Mouse (Mus musculus) hindbrain, embryonic 12.5 days (tissue): Measurements from ENCODE around the gene Kcne1. TPM values are rescaled to one million over a fixed set of nuclear protein-coding genes. Genes with fewer than 3 reads are reported as not detected.

Source experiments
- ATAC-seq: fragments of 200-750 bp; cut with Nextera tagmentation; 2 replicates; pipeline ENCODE4 v1.8.0; 2017; ENCODE audit warnings: moderate TSS enrichment; ENCODE audit not compliant: low FRiP score
- H3K27ac ChIP-seq: fragments of 300-500 bp; sonication (generic); 2 replicates; pipeline ENCODE4 v1.5.1; 2016; ENCODE audit warnings: mild to moderate bottlenecking
- H3K27me3 ChIP-seq: fragments of 300-500 bp; sonication (generic); 2 replicates; pipeline ENCODE4 v1.6.1; 2016; ENCODE audit warnings: mild to moderate bottlenecking
- H3K36me3 ChIP-seq: fragments of 300-500 bp; sonication (generic); 2 replicates; pipeline ENCODE4 v1.6.1; 2016; ENCODE audit warnings: mild to moderate bottlenecking
- H3K4me1 ChIP-seq: fragments of 300-500 bp; sonication (generic); 2 replicates; pipeline ENCODE4 v1.6.1; 2016
- H3K4me2 ChIP-seq: fragments of 300-500 bp; sonication (generic); replicated peaks from 2 replicates; pipeline ENCODE4 v1.6.1; 2016; ENCODE audit warnings: mild to moderate bottlenecking
- H3K4me3 ChIP-seq: fragments of 300-500 bp; sonication (generic); 2 replicates; pipeline ENCODE4 v1.5.1; 2016; ENCODE audit warnings: mild to moderate bottlenecking
- H3K9ac ChIP-seq: fragments of 300-500 bp; sonication (generic); 2 replicates; pipeline ENCODE4 v1.6.1; 2016; ENCODE audit warnings: mild to moderate bottlenecking, moderate library complexity
- H3K9me3 ChIP-seq: fragments of 300-500 bp; sonication (generic); replicated peaks from 2 replicates; pipeline ENCODE4 v1.6.1; 2016; ENCODE audit warnings: mild to moderate bottlenecking
- WGBS: fragments of 180-500 bp; shearing (Covaris S2); methylation state at CpG from one replicate; pipeline ENCODE4 v1.1.7; 2016; 5-methylcytosine and 5-hydroxymethylcytosine counted together
- polyA plus RNA-seq: library from polyadenylated mRNA; unstranded; fragments of >200 nt; fragmentation: Nextera tagmentation; extraction: Ambion mirVana; gene quantifications from 2 replicates; pipeline ENCODE4 v1.2.1, GENCODE M21; 2016

The Kcne1 gene
- 0.13 and 0.29 TPM in 2 replicates for polyA plus RNA-seq

DNA sequence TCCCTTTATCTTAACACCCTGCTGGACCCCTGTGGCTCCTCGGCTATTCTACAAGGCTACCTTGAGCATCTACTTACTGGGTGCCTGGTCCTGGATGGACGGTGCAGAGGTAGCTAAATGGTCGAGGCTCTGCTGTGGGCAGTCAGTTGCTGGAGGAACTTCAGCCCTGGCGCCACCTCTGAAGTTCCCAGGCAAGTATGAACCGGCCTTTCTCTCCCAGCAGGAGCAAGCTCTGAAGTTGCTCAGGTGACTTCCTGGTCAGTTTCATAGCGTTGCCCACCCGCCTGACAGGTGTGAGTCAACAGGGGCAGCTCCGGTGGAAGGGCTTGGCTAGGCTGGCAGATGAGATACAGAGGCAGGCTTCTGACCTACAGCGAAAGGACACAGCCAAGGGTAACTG is at the start of gene Kcne1:
TSS of gene Kcne1 (minus strand) at position 240 of the 400 bp plus-strand sequence.
- ATAC-seq = no peak
- H3K36me3 ChIP-seq = no peaks in the 10 kb centered on the region
- H3K4me2 ChIP-seq = no peak within 1 kb of the TSS
- H3K27ac ChIP-seq = no peak within 1 kb of the TSS
- 65% methylated on average over 9 of the region's 9 CpGs for WGBS
- no peak within 1 kb of the TSS for H3K4me3 ChIP-seq
- no peak within 1 kb of the TSS for H3K9ac ChIP-seq
- no peaks in the 10 kb centered on the region for H3K9me3 ChIP-seq
- peaks cover 11% of the 10 kb centered on the region; the same call in 1 of the 2 replicates for H3K27me3 ChIP-seq
- peaks cover 26% of the 10 kb centered on the region for H3K4me1 ChIP-seq

- 61% methylated on average over 2 of the region's 2 CpGs for WGBS
- no peak overlapping the region for H3K4me3 ChIP-seq
- H3K36me3 ChIP-seq = no peaks in the 10 kb centered on the region
- no peaks in the 10 kb centered on the region for H3K9me3 ChIP-seq
- no peak overlapping the region for H3K4me2 ChIP-seq
- no peaks in the 10 kb centered on the region for H3K27me3 ChIP-seq
- H3K9ac ChIP-seq = no peak overlapping the region
- peaks cover 16% of the 10 kb centered on the region for H3K4me1 ChIP-seq
- no peak overlapping the region for H3K27ac ChIP-seq
- no peak for ATAC-seq
These were observed 48.6 kb upstream of the Kcne1 start for GRCm38 (mm10) chr16:92407883-92408282.

GRCm38 (mm10) chr16:92404141-92404540 is 44.9 kb upstream of the Kcne1 start:
- WGBS = 94% methylated on average over 2 of the region's 2 CpGs
- Histone ChIP-seq H3K4me3 (no peak overlapping the region), H3K4me1 (peaks cover 33% of the 10 kb centered on the region), H3K36me3 (no peaks in the 10 kb centered on the region), H3K4me2 (no peak overlapping the region), H3K9ac (no peak overlapping the region), H3K9me3 (no peaks in the 10 kb centered on the region), H3K27me3 (peaks cover 8% of the 10 kb centered on the region; the same call in 1 of the 2 replicates), H3K27ac (no peak overlapping the region)
- no peak for ATAC-seq

DNA sequence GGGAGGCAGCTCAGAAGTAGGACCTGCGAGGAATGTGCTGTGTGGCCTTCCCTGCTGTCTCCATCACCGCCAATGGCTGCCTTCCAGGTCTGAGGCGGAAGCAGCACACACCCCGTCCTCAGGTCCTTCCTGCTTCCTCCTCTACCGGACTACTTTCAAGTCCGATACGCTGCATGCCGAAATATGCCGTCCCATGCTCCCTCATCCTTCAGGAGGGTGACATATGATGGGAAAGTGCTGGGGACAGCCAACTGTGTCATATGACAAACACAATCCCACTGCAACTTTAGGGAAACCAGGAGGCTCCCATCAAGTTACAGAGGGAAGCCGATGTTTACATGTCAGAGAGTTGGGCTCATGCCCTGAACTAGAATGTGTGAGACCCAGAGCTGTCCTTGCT is 43.8 kb upstream of the Kcne1 start:
- ATAC-seq = no peak
- Histone ChIP-seq H3K4me3 (no peak overlapping the region), H3K4me1 (peaks cover 43% of the 10 kb centered on the region), H3K27me3 (peaks cover 8% of the 10 kb centered on the region; the same call in 1 of the 2 replicates), H3K9me3 (no peaks in the 10 kb centered on the region), H3K27ac (no peak overlapping the region), H3K9ac (no peak overlapping the region), H3K4me2 (no peak overlapping the region), H3K36me3 (no peaks in the 10 kb centered on the region)
- WGBS = 78% methylated on average over 10 of the region's 10 CpGs

DNA sequence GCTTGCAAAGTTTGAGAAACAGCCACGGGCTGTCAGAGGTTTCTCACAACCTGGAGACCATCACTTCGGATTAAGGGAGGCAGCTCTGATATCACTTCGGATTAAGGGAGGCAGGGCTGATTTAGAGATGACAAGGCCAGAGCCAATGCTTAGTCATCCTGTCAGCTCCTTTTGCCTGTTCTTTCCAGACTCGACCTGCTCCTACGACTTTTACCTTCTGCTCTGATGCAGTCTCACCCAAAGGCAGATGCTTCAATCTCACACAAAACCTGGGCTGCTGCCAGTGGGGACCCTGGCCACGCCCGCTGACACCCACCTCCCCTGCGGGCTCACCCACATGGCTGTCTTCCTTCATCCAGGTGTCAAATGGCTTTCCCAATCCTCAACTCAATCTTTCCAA is 42.9 kb upstream of the Kcne1 start:
- no peak overlapping the region for H3K4me3 ChIP-seq
- H3K4me2 ChIP-seq = no peak overlapping the region
- H3K4me1 ChIP-seq = peaks cover 44% of the 10 kb centered on the region
- H3K9ac ChIP-seq = 0 out of 2 replicates have a peak overlapping the region, but pooled peaks have one; percentile 18
- 0 out of 2 replicates have a peak overlapping the region, but pooled peaks have one; percentile 40 for H3K27ac ChIP-seq
- no peaks in the 10 kb centered on the region for H3K9me3 ChIP-seq
- H3K36me3 ChIP-seq = no peaks in the 10 kb centered on the region
- 40% methylated on average over 8 of the region's 8 CpGs for WGBS
- no peak for ATAC-seq
- peaks cover 8% of the 10 kb centered on the region; the same call in 1 of the 2 replicates for H3K27me3 ChIP-seq

DNA sequence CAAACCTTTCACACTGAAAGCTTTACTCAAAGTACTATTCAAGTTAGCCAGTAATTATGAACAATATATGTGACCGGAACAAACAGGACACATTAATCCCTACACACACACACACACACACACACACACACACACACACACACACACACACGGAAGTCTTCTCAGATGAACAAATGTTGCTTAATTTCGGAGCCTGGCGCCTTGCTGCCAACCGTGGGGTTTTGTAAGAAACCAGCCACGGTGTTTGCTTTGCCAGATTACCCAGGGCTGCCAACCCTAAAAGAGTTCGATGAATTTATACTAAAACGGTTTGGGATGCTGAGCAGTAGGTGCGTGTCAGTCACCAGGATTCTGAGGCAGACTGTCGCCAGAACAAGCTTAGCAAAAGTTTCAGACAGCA is 41.9 kb upstream of the Kcne1 start:
- no peak for ATAC-seq
- H3K27ac ChIP-seq = no peak overlapping the region
- peaks cover 8% of the 10 kb centered on the region; the same call in 1 of the 2 replicates for H3K27me3 ChIP-seq
- H3K4me2 ChIP-seq = no peak overlapping the region
- no peak overlapping the region for H3K4me3 ChIP-seq
- peaks cover 44% of the 10 kb centered on the region for H3K4me1 ChIP-seq
- H3K36me3 ChIP-seq = peaks cover 10% of the 10 kb centered on the region
- WGBS = 55% methylated on average over 10 of the region's 10 CpGs
- H3K9ac ChIP-seq = no peak overlapping the region
- no peaks in the 10 kb centered on the region for H3K9me3 ChIP-seq

DNA sequence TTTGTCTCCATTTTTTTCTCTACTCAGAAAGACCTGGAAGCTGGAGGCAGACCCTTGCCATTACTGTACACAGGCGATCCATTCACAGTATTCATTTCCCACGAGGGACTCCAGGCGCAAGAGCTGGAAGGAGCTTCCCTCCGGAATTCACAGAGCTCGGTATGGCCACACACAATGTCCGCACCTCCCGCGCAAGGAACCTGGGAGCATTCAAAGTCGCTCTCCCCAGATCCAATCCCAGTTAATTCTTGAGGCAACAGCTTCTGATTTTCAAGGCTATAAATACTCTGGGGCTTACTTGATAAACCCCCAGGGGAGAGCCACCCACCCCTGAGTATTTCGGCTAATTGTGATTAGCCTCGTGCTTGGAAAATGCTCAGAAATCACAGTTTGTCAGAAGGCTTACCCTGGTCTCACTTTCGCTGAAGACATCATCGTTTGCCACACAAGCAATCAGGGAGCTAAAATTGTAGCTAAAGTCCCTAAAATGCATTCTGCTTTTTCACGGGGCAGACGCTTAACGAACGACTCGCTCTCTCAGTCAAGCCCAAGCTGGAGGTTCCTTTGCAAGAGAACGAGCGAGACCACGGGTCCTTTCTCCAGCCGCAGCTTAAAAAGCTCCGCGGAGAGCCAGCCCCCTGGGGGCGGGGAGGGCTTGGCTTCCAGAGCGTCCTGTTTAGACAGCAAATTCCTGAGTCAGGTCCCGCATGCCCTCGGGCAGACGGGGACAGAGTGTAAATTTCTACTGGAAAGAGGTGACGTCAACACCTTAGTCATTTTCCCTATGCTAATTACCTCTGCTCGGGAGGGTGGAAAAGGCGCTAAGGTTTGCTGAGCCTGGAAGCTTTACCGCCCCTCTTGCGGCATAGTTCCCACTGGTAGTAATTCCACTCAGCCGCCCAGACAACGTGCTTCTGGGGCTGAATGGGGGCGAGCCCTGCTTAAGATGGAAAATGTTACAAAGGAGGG is 40.5 kb upstream of the Kcne1 start:
- Histone ChIP-seq H3K4me2 (peak overlapping the region; percentile 81), H3K27me3 (peaks cover 8% of the 10 kb centered on the region; the same call in 1 of the 2 replicates), H3K36me3 (peaks cover 18% of the 10 kb centered on the region), H3K4me3 (peak overlapping the region; percentile 35), H3K4me1 (peaks cover 44% of the 10 kb centered on the region), H3K9ac (peak overlapping the region; percentile 63), H3K9me3 (no peaks in the 10 kb centered on the region), H3K27ac (peak overlapping the region; percentile 76)
- ATAC-seq = peak; percentile 82
- under 1% methylated on average over 37 of the region's 37 CpGs for WGBS

GRCm38 (mm10) chr16:92398574-92399118 is 39.4 kb upstream of the Kcne1 start:
- no peak overlapping the region for H3K27ac ChIP-seq
- H3K9me3 ChIP-seq = no peaks in the 10 kb centered on the region
- WGBS = 50% methylated on average over 6 of the region's 6 CpGs
- H3K4me3 ChIP-seq = no peak overlapping the region
- H3K36me3 ChIP-seq = peaks cover 19% of the 10 kb centered on the region
- 0 out of 2 replicates have a peak, but pooled peaks have one; percentile 12 for ATAC-seq
- H3K4me1 ChIP-seq = peaks cover 44% of the 10 kb centered on the region
- H3K27me3 ChIP-seq = peaks cover 8% of the 10 kb centered on the region; the same call in 1 of the 2 replicates
- peak overlapping the region; percentile 81 for H3K4me2 ChIP-seq
- H3K9ac ChIP-seq = no peak overlapping the region

DNA sequence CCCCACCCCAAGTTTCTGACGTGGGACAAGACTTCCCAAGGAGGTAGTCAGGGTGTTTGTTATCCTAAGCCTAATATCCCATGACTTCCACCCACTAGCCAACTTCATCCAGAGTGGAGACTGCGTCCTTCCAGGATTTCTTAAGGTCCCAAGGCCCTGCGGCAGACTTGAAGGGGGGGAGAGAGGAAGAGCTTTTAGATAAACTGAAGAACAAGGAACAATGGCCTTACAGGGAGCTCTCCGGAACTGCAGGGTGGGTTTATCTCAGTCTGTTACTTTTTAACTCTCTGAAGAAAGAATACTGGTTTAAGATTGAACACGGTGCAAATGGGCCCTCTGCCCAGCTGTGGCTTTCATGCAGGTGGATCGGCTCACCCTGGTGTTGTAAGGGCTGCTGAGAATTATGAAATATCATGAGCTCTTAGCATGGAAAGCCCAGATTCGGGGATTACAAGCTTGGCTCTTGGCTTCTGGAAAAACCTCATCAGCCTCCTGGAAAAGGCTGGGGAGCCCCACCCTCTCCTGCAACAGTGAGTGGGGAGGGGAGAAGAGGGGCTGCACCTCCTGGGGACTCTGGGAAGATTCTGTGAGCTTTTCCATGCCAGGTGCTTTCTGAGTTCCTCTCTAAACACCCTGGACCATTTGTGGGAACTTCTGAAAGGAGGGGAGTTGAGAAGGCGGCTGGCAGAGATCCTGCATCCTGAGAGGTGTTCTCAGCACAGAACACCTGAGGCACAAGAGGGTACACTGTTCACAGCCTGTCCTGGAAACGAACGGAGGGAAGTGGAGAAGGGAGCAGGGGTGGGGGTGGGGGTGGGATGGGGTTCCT is 38.7 kb upstream of the Kcne1 start:
- H3K4me1 ChIP-seq = peaks cover 43% of the 10 kb centered on the region
- no peak overlapping the region for H3K9ac ChIP-seq
- peak overlapping the region; percentile 81; the same call in 1 of the 2 replicates for H3K4me2 ChIP-seq
- ATAC-seq = no peak
- no peak overlapping the region for H3K27ac ChIP-seq
- peaks cover 8% of the 10 kb centered on the region; the same call in 1 of the 2 replicates for H3K27me3 ChIP-seq
- 48% methylated on average over 10 of the region's 10 CpGs for WGBS
- peaks cover 26% of the 10 kb centered on the region for H3K36me3 ChIP-seq
- no peak overlapping the region for H3K4me3 ChIP-seq
- H3K9me3 ChIP-seq = no peaks in the 10 kb centered on the region

- H3K36me3 ChIP-seq = peaks cover 33% of the 10 kb centered on the region
- ATAC-seq = no peak
These were observed 34.5 kb upstream of the Kcne1 start for GRCm38 (mm10) chr16:92393732-92394131.

DNA sequence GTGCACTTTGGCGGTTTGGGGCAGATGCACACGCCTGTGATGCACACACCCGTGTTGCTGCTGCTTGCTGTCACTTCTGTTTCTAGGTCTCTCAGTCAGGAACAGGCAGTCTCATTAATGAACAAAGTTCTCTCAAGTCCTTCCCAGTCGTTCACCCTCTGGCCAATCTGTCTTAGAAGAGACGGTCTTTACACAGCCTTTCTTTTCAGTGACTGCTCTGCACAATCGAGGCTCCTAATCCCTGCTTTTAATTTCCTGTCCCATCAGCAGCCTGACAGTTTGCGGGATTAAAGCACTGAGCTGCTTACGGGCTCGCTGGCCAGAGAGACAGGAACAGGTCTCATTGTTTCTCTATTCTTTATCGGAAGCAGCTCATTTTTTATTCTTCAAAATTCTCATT is 28.4 kb upstream of the Kcne1 start:
- ATAC-seq = no peak
- no peak overlapping the region for H3K9ac ChIP-seq
- no peaks in the 10 kb centered on the region for H3K27me3 ChIP-seq
- no peak overlapping the region for H3K4me3 ChIP-seq
- peaks cover 5% of the 10 kb centered on the region; the same call in 1 of the 2 replicates for H3K36me3 ChIP-seq
- H3K9me3 ChIP-seq = no peaks in the 10 kb centered on the region
- no peak overlapping the region for H3K4me2 ChIP-seq
- H3K4me1 ChIP-seq = 0 out of 2 replicates have a peak, but pooled peaks cover under 1% of the 10 kb centered on the region
- H3K27ac ChIP-seq = no peak overlapping the region
- 64% methylated on average over 10 of the region's 10 CpGs for WGBS

More at GRCm38 (mm10) chr16:92393732-92394131, 34.5 kb upstream of the Kcne1 start:
- 96% methylated on average over 3 of the region's 3 CpGs for WGBS
- H3K27me3 ChIP-seq = no peaks in the 10 kb centered on the region
- no peak overlapping the region for H3K4me3 ChIP-seq
- no peak overlapping the region for H3K27ac ChIP-seq
- H3K4me2 ChIP-seq = no peak overlapping the region
- H3K9me3 ChIP-seq = no peaks in the 10 kb centered on the region
- H3K9ac ChIP-seq = no peak overlapping the region
- peaks cover 7% of the 10 kb centered on the region; the same call in 1 of the 2 replicates for H3K4me1 ChIP-seq
